Mouse (Mus musculus): ENCODE measurements around the gene Lamtor3.

DNA sequence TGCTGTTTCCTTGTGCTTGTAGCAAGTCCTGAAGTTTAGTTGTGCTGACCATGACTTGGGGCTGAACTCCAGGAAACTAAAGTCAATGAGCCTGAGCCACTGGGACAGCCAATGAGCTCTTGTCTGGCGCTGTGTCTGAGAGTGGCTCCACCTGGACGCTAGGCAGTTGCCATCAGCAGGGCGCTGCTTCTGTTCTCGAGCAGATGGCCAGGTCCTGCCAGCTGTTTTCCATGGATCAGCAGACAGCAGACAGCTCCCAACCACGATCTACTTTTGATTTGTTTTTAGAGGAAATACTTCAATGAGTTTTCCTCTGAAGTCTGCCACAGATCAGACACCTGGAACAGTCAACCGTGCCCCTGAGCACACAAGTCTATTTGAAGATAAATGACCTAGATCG is 14.4 kb downstream of the Lamtor3 start:
- TF ChIP-seq POLR2A (IDR thresholded peaks at IDR 0.05; ENCODE audit: low read depth, low read length) (no peak), CTCF (conservative IDR thresholded peaks at IDR 0.05; ENCODE audit: insufficient read depth, insufficient read length, low read depth, low read length) (no peak)

All from kidney, adult 2 months (tissue).